Mouse (Mus musculus): ENCODE data around the gene Glo1. TPM values are rescaled to one million over a fixed set of nuclear protein-coding genes. Genes with fewer than 3 reads are reported as not detected.

The Glo1 gene
- polyA plus RNA-seq, 2 experiments = 87.9 to 214 TPM

DNA sequence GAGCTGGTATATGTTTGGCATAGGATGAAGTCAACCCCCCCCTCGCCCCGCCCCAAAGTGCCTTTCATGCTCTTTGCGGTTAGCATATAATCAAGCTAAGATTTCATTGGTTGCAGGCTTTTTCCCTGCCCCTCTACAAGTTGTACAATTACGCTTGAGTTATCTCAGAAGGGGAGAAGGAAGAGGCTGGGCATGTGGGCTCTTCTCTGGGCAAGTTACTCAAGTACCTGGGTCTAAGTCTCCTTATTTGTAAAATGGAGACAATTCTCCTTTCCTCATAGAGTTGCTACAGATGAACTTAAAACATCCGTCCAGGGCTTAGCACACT lies 16.7 kb downstream of the Glo1 start:
- no peak overlapping the region for H3K27ac ChIP-seq (replicated peaks; ENCODE audit: low read depth, low read length)
- H3K9ac ChIP-seq (ENCODE audit: low read depth, low read length, severe bottlenecking) = no peak overlapping the region
- H3K4me2 ChIP-seq (replicated peaks; ENCODE audit: low read depth, low read length, severe bottlenecking) = no peak overlapping the region
- H3K4me1 ChIP-seq (ENCODE audit: control insufficient read depth, insufficient read depth, low read length) = peaks cover 25% of the 10 kb centered on the region
- ATAC-seq (ENCODE audit: low FRiP score, low read depth) (no peak), DNase-seq (ENCODE audit: low spot score) (no peak)
- 91% methylated on average over 5 of the region's 5 CpGs for WGBS
- no peaks in the 10 kb centered on the region for H3K9me3 ChIP-seq (ENCODE audit: control insufficient read depth, low read length)
- no peak overlapping the region for H3K4me3 ChIP-seq (replicated peaks; ENCODE audit: low read length)
- no peaks in the 10 kb centered on the region for H3K27me3 ChIP-seq (ENCODE audit: control insufficient read depth, insufficient read depth, low read length)
- TF ChIP-seq POLR2A (IDR thresholded peaks at IDR 0.05; ENCODE audit: borderline replicate concordance, extremely low read depth, insufficient read depth, insufficient read length) = no peak
- no peaks in the 10 kb centered on the region for H3K36me3 ChIP-seq (ENCODE audit: control insufficient read depth, insufficient read depth, low read length)

- no peak overlapping the region for H3K27ac ChIP-seq (replicated peaks; ENCODE audit: low read depth, low read length)
- no peaks in the 10 kb centered on the region for H3K27me3 ChIP-seq (ENCODE audit: control insufficient read depth, insufficient read depth, low read length)
- H3K4me2 ChIP-seq (replicated peaks; ENCODE audit: low read depth, low read length, severe bottlenecking) = no peak overlapping the region
- ATAC-seq (ENCODE audit: low FRiP score, low read depth) = no peak
- H3K9ac ChIP-seq (ENCODE audit: low read depth, low read length, severe bottlenecking) = no peak overlapping the region
- no peaks in the 10 kb centered on the region for H3K36me3 ChIP-seq (ENCODE audit: control insufficient read depth, insufficient read depth, low read length)
- no peaks in the 10 kb centered on the region for H3K9me3 ChIP-seq (ENCODE audit: control insufficient read depth, low read length)
- WGBS = 86% methylated on average over 16 of the region's 16 CpGs
- TF ChIP-seq POLR2A (IDR thresholded peaks at IDR 0.05; ENCODE audit: borderline replicate concordance, extremely low read depth, insufficient read depth, insufficient read length) = no peak
- DNase-seq (ENCODE audit: low spot score) = no peak
- H3K4me1 ChIP-seq (ENCODE audit: control insufficient read depth, insufficient read depth, low read length) = peaks cover 25% of the 10 kb centered on the region
- no peak overlapping the region for H3K4me3 ChIP-seq (replicated peaks; ENCODE audit: low read length)
These were observed 17.2 kb downstream of the Glo1 start for GRCm38 (mm10) chr17:30609305-30609979.

DNA sequence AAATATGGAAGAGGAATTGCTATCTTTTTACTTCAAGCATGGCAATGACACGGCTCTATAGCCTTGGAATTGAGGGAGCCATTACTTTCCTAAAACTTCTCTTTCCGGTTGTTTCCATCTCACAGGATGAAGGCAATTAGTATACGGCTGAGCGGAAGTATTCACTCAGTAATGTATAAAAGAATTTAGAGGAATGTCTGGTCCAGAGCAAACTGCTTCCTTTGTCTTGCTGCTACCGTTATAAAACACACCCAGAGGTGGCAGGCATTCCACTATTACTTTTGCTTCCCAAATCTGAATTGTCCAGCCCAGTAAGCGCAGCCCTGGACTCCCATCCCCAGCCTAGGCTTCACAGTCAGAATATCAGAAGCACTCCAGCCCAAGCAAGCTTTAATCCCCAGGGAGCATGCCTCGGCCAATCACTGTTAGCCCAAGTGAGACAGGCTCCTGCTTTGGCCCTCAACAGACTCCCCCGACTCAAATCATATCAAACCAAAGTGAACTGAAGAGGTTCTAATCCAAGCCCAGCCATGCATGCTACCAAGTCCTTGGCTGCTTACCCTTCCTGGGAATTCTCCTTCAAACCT lies 18.7 kb downstream of the Glo1 start:
- ATAC-seq (ENCODE audit: low FRiP score, low read depth) (no peak), DNase-seq (ENCODE audit: low spot score) (no peak)
- Histone ChIP-seq H3K9me3 (ENCODE audit: control insufficient read depth, low read length) (no peaks in the 10 kb centered on the region), H3K4me2 (replicated peaks; ENCODE audit: low read depth, low read length, severe bottlenecking) (no peak overlapping the region), H3K4me1 (ENCODE audit: control insufficient read depth, insufficient read depth, low read length) (peaks cover 25% of the 10 kb centered on the region), H3K27me3 (ENCODE audit: control insufficient read depth, insufficient read depth, low read length) (no peaks in the 10 kb centered on the region), H3K36me3 (ENCODE audit: control insufficient read depth, insufficient read depth, low read length) (peaks cover 8% of the 10 kb centered on the region), H3K4me3 (replicated peaks; ENCODE audit: low read length) (no peak overlapping the region), H3K27ac (replicated peaks; ENCODE audit: low read depth, low read length) (no peak overlapping the region), H3K9ac (ENCODE audit: low read depth, low read length, severe bottlenecking) (no peak overlapping the region)
- no peak for TF ChIP-seq POLR2A (IDR thresholded peaks at IDR 0.05; ENCODE audit: borderline replicate concordance, extremely low read depth, insufficient read depth, insufficient read length)
- WGBS = 47% methylated on average over 8 of the region's 8 CpGs

- 82% methylated on average over 7 of the region's 7 CpGs for WGBS
- peaks cover 23% of the 10 kb centered on the region for H3K4me1 ChIP-seq (ENCODE audit: control insufficient read depth, insufficient read depth, low read length)
- TF ChIP-seq POLR2A (IDR thresholded peaks at IDR 0.05; ENCODE audit: borderline replicate concordance, extremely low read depth, insufficient read depth, insufficient read length) = no peak
These were observed 19.3 kb downstream of the Glo1 start for GRCm38 (mm10) chr17:30607330-30607729.

DNA sequence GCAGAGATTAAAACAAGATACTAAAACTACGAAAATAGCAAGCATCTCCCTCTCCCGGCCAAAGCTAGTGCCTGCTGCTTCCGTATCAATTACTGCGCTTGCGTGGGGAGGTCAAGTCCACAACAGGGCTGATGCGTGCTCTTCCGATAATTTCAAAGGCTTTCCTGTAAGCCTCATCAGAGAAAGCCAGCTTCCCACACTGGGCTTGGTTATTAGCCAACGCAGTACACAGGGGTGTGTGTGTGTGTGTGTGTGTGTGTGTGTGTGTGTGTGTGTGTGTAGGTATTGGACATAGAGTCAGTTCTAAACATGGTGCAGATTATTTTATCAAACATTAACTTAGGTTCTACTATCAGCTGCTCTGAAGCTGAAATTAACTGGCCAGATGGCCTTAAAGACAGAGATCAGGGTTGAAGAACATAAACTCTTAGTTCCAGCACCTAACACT lies 20.0 kb downstream of the Glo1 start:
- H3K4me2 ChIP-seq (replicated peaks; ENCODE audit: low read depth, low read length, severe bottlenecking) = no peak overlapping the region
- no peaks in the 10 kb centered on the region for H3K27me3 ChIP-seq (ENCODE audit: control insufficient read depth, insufficient read depth, low read length)
- TF ChIP-seq POLR2A (IDR thresholded peaks at IDR 0.05; ENCODE audit: borderline replicate concordance, extremely low read depth, insufficient read depth, insufficient read length) = no peak
- no peak overlapping the region for H3K9ac ChIP-seq (ENCODE audit: low read depth, low read length, severe bottlenecking)
- H3K4me1 ChIP-seq (ENCODE audit: control insufficient read depth, insufficient read depth, low read length) = peaks cover 23% of the 10 kb centered on the region
- peaks cover 21% of the 10 kb centered on the region for H3K36me3 ChIP-seq (ENCODE audit: control insufficient read depth, insufficient read depth, low read length)
- ATAC-seq (ENCODE audit: low FRiP score, low read depth) (no peak), DNase-seq (ENCODE audit: low spot score) (no peak)
- H3K9me3 ChIP-seq (ENCODE audit: control insufficient read depth, low read length) = no peaks in the 10 kb centered on the region
- WGBS = 65% methylated on average over 8 of the region's 8 CpGs
- no peak overlapping the region for H3K4me3 ChIP-seq (replicated peaks; ENCODE audit: low read length)
- no peak overlapping the region for H3K27ac ChIP-seq (replicated peaks; ENCODE audit: low read depth, low read length)

More at GRCm38 (mm10) chr17:30607330-30607729, 19.3 kb downstream of the Glo1 start:
- Histone ChIP-seq H3K27me3 (ENCODE audit: control insufficient read depth, insufficient read depth, low read length) (no peaks in the 10 kb centered on the region), H3K27ac (replicated peaks; ENCODE audit: low read depth, low read length) (no peak overlapping the region), H3K9me3 (ENCODE audit: control insufficient read depth, low read length) (no peaks in the 10 kb centered on the region), H3K9ac (ENCODE audit: low read depth, low read length, severe bottlenecking) (no peak overlapping the region), H3K36me3 (ENCODE audit: control insufficient read depth, insufficient read depth, low read length) (peaks cover 15% of the 10 kb centered on the region), H3K4me2 (replicated peaks; ENCODE audit: low read depth, low read length, severe bottlenecking) (no peak overlapping the region), H3K4me3 (replicated peaks; ENCODE audit: low read length) (no peak overlapping the region)
- no peak for DNase-seq (ENCODE audit: low spot score)
- ATAC-seq (ENCODE audit: low FRiP score, low read depth) = no peak

Measured in limb, embryonic 14.5 days (tissue).